Mouse (Mus musculus) cortical plate, adult 2 months (tissue): ENCODE measurements at regions not wholly inside any gene's neighbourhood (a gene's known extent, or its start where the extent isn't known, plus 50 kb on each side); places are given as distances from the start of the nearest gene placed in this dataset.

ENCODE experiments used
- CTCF ChIP-seq: fragments of 200-500 bp; IDR thresholded peaks from 2 replicates; pipeline ENCODE4 v1.5.1; 2011; ENCODE audit warnings: mild to moderate bottlenecking, control low read depth, low read length; ENCODE audit not compliant: insufficient read depth; ENCODE audit errors: extremely low read depth
- POLR2A ChIP-seq: fragments of 200-500 bp; IDR thresholded peaks from 2 replicates; pipeline ENCODE4 v1.6.1; 2011; ENCODE audit warnings: mild to moderate bottlenecking, low read length, control low read depth; ENCODE audit not compliant: insufficient read depth; ENCODE audit errors: extremely low read depth

GRCm38 (mm10) chr11:18750080-18750375 lies 268.8 kb downstream of the Meis1 start:
- TF ChIP-seq CTCF (no peak), POLR2A (no peak)
